Mouse (Mus musculus) MEL (cell line): ENCODE measurements at regions not wholly inside any gene's neighbourhood (a gene's known extent, or its start where the extent isn't known, plus 50 kb on each side); places are given as distances from the start of the nearest gene placed in this dataset.

ENCODE experiments used
- CTCF ChIP-seq, 3 experiments: IDR thresholded peaks in 2 of 3; conservative IDR thresholded peaks in 1 of 3; 2 replicates each; pipeline ENCODE4 v1.5.1; 2011 to 2012; ENCODE audit warnings: low read length in 3 of 3, low read depth in 2 of 3, mild to moderate bottlenecking in 2 of 3, improper control_type of control experiment in 1 of 3, inconsistent platforms in 1 of 3, mixed read lengths in 1 of 3, moderate library complexity in 1 of 3; ENCODE audit not compliant: control insufficient read depth in 1 of 3, insufficient read depth in 1 of 3, poor library complexity in 1 of 3, severe bottlenecking in 1 of 3
- E2F4 ChIP-seq: IDR thresholded peaks from 2 replicates; pipeline ENCODE4 v1.6.1; 2011; ENCODE audit warnings: low read depth, low read length, improper control_type of control experiment, borderline replicate concordance
- MAX ChIP-seq: IDR thresholded peaks from 2 replicates; pipeline ENCODE4 v1.6.1; 2011; ENCODE audit warnings: low read length, improper control_type of control experiment
- MEF2A ChIP-seq: IDR thresholded peaks from 2 replicates; pipeline ENCODE4 v1.6.1; 2014; ENCODE audit warnings: low read depth, mild to moderate bottlenecking, inconsistent platforms, low read length, improper control_type of control experiment; ENCODE audit not compliant: poor library complexity, insufficient replicate concordance, severe bottlenecking; ENCODE audit errors: extremely low read depth
- NELFE ChIP-seq: IDR thresholded peaks from 2 replicates; pipeline ENCODE4 v1.6.1; 2011; ENCODE audit warnings: low read depth, low read length, improper control_type of control experiment
- POLR2A ChIP-seq, 2 experiments: IDR thresholded peaks; 2 replicates each; pipeline ENCODE4 v1.6.1; 2011 to 2012; ENCODE audit warnings: low read length in 2 of 2, mild to moderate bottlenecking in 2 of 2, control low read depth in 1 of 2, improper control_type of control experiment in 1 of 2, low read depth in 1 of 2, moderate library complexity in 1 of 2; ENCODE audit not compliant: control insufficient read depth in 1 of 2, insufficient read depth in 1 of 2, poor library complexity in 1 of 2
- RCOR1 ChIP-seq: IDR thresholded peaks from 2 replicates; pipeline ENCODE4 v1.6.1; 2012; ENCODE audit warnings: low read depth, mild to moderate bottlenecking, inconsistent platforms, low read length, improper control_type of control experiment
- TBP ChIP-seq: IDR thresholded peaks from 2 replicates; pipeline ENCODE4 v1.8.0; 2011; ENCODE audit warnings: low read depth, low read length, improper control_type of control experiment

DNA sequence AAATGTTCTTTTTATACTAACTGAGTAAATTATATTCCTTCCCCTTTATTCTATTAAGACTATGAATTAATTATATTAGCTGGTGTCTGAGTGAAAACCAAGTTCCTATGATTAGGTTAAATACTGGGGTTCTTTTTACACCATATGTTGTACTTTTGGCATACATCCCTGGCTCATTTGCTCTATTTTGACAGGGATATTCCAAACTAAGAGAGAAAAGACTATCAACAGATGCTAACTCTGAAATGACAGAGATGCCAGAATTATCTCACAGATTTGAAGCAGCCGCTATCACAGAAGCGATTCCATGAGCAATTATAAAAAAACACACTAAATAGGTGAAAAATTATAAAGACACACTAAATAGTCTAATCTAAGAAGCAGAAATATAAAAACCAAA, 119.0 kb upstream of the Irx4 start:
- TF ChIP-seq MEF2A, result no peak
- no peak for TF ChIP-seq CTCF (IDR thresholded peaks at IDR 0.05 in 2 of 3, conservative IDR thresholded peaks at IDR 0.05 in 1 of 3; ENCODE audit: control insufficient read depth in 1 of 3, insufficient read depth in 1 of 3, low read depth in 2 of 3, low read length in 3 of 3, poor library complexity in 1 of 3, severe bottlenecking in 1 of 3)
- no peak for TF ChIP-seq RCOR1
- no peak for TF ChIP-seq POLR2A (IDR thresholded peaks at IDR 0.05; ENCODE audit: control insufficient read depth in 1 of 2, insufficient read depth in 1 of 2, low read depth in 1 of 2, low read length in 2 of 2, poor library complexity in 1 of 2)
- TF ChIP-seq E2F4, result no peak
- no peak for TF ChIP-seq TBP
- TF ChIP-seq NELFE, result no peak
- TF ChIP-seq MAX, result no peak
